12 mouse cellular contexts compared by ENCODE assay signal in genomic region chr4:57723659-57724058, GRCm38 (mm10). TPM values are rescaled to one million over a fixed set of nuclear protein-coding genes. Genes with fewer than 3 reads are reported as not detected.
A peak's percentile ranks its signal among the peaks of the same experiment; 100 is the strongest.
DNase-seq lines count a peak whose midpoint lies in the region; ATAC-seq and TF ChIP-seq lines count a peak whose summit lies in the region.
"Had no signal": no experiment of that assay in that cellular context is flagged by ENCODE, and none has a peak within 500 bp of the region (broad histone marks: within the 10 kb centered on the region; RNA-seq: fewer than 3 reads in every experiment).

No protein-coding gene starts in this region.

- WGBS in liver, embryonic 14.5 days (ENCODE audit: insufficient replicate concordance), result 50% methylated on average over 2 of the region's 2 CpGs
- WGBS in liver, embryonic 11.5 days, result 34% methylated on average over 2 of the region's 2 CpGs

- no peak overlapping the region for H3K9ac ChIP-seq in liver, embryonic 14.5 days (replicated peaks)
- H3K9ac ChIP-seq in liver, embryonic 11.5 days (ENCODE audit: low read depth, low read length), result no peak overlapping the region
- H3K9ac ChIP-seq: hindbrain, embryonic 15.5 days had no signal

- no peaks in the 10 kb centered on the region for H3K27me3 ChIP-seq in liver, embryonic 14.5 days (ENCODE audit: control insufficient read depth, insufficient read depth, low read length)
- no peaks in the 10 kb centered on the region for H3K27me3 ChIP-seq in liver, embryonic 11.5 days (replicated peaks; ENCODE audit: control insufficient read depth, insufficient read depth, low read length)
- H3K27me3 ChIP-seq: hindbrain, embryonic 15.5 days had no signal

- TF ChIP-seq CTCF in gastrocnemius, adult 2 months (IDR thresholded peaks at IDR 0.05), result peak; percentile 40
- peak; percentile 39; the same call in 1 of the 2 replicates for TF ChIP-seq CTCF in liver, embryonic 14.5 days (IDR thresholded peaks at IDR 0.05; ENCODE audit: low read depth)

- no peak for DNase-seq in gastrocnemius, adult 2 months
- no peak for DNase-seq in gastrocnemius, adult 18-20 months (ENCODE audit: low spot score)
- DNase-seq in liver, embryonic 14.5 days (ENCODE audit: low read depth in 3 of 3, low spot score in 3 of 3), result no peak
- DNase-seq in liver, embryonic 11.5 days (ENCODE audit: low spot score), result no peak
- peak; percentile 22 for DNase-seq in T-cell, adult 2 months (ENCODE audit: low spot score)
- peak; percentile 20 for DNase-seq in naive thymus-derived CD4-positive, alpha-beta T cell, adult 2 months (ENCODE audit: low read depth)
- DNase-seq in retina, postnatal 1 day, result no peak
- no peak for DNase-seq in cerebellum, adult 9-11 months
- DNase-seq: cerebellum, adult 11-12 months; right cerebral cortex, postnatal 14 days had no signal

- no peak overlapping the region for H3K27ac ChIP-seq in gastrocnemius, adult 2 months
- H3K27ac ChIP-seq in liver, embryonic 14.5 days, result no peak overlapping the region
- H3K27ac ChIP-seq in liver, embryonic 11.5 days (ENCODE audit: low read depth, low read length), result no peak overlapping the region
- H3K27ac ChIP-seq: hindbrain, embryonic 15.5 days had no signal

- no peak overlapping the region for H3K4me3 ChIP-seq in gastrocnemius, adult 2 months
- no peak overlapping the region for H3K4me3 ChIP-seq in liver, embryonic 14.5 days (ENCODE audit: insufficient read depth in 1 of 2, low read depth in 2 of 2, low read length in 2 of 2)
- H3K4me3 ChIP-seq in liver, embryonic 11.5 days (ENCODE audit: low read depth, low read length), result no peak overlapping the region
- H3K4me3 ChIP-seq: hindbrain, embryonic 15.5 days had no signal

- TF ChIP-seq EP300 in liver, embryonic 14.5 days (IDR thresholded peaks at IDR 0.05; ENCODE audit: low read depth), result no peak

- no peak overlapping the region for H3K4me2 ChIP-seq in liver, embryonic 14.5 days (ENCODE audit: low read depth)
- H3K4me2 ChIP-seq in liver, embryonic 11.5 days, result no peak overlapping the region
- H3K4me2 ChIP-seq: hindbrain, embryonic 15.5 days had no signal

- no peaks in the 10 kb centered on the region for H3K4me1 ChIP-seq in liver, embryonic 14.5 days (replicated peaks; ENCODE audit: control insufficient read depth in 2 of 2, insufficient read depth in 2 of 2, low read length in 1 of 2)
- no peaks in the 10 kb centered on the region for H3K4me1 ChIP-seq in liver, embryonic 11.5 days (replicated peaks; ENCODE audit: control insufficient read depth, insufficient read depth, low read length)

- H3K36me3 ChIP-seq in liver, embryonic 14.5 days (replicated peaks; ENCODE audit: control insufficient read depth, insufficient read depth, low read depth), result no peaks in the 10 kb centered on the region
- H3K36me3 ChIP-seq in liver, embryonic 11.5 days (ENCODE audit: control insufficient read depth, insufficient read depth, low read length), result no peaks in the 10 kb centered on the region
- H3K36me3 ChIP-seq: hindbrain, embryonic 15.5 days had no signal

- intact Hi-C loops in gastrocnemius, adult 2 months (cut with DNase I), result no loop called here

- no peak for ATAC-seq in liver, embryonic 14.5 days (ENCODE audit: insufficient read depth)
- no peak for ATAC-seq in liver, embryonic 11.5 days (replicated peaks; ENCODE audit: low FRiP score)

- H3K9me3 ChIP-seq in liver, embryonic 14.5 days (ENCODE audit: control insufficient read depth, low read length), result no peaks in the 10 kb centered on the region
- H3K9me3 ChIP-seq in liver, embryonic 11.5 days (ENCODE audit: control insufficient read depth, low read length), result no peaks in the 10 kb centered on the region
- H3K9me3 ChIP-seq: hindbrain, embryonic 15.5 days had no signal

RNA-seq across cellular contexts. Expression of gene Akap2, which starts 6.2 kb away (rescaled TPM):
- total RNA-seq in gastrocnemius, adult 2 months (2021), result 10 to 100 TPM; 28.3 to 42.6 TPM
- 10 to 100 TPM; 28.7 to 41.5 TPM for total RNA-seq in gastrocnemius, adult 18-20 months (2021)
- polyA plus RNA-seq in liver, embryonic 14.5 days (2012; rRNA removed), result 0.76 and 0.79 TPM in 2 replicates
- polyA plus RNA-seq in liver, embryonic 14.5 days (2014; fragmentation: Nextera tagmentation; extraction: Ambion mirVana), result 0.63 and 1.5 TPM in 2 replicates
- polyA plus RNA-seq in liver, embryonic 11.5 days (2014; fragmentation: Nextera tagmentation; extraction: Ambion mirVana), result 4.8 and 5.6 TPM in 2 replicates
- total RNA-seq: granulocyte monocyte progenitor cell, adult 5-6 weeks had no signal

Comparison
In these comparisons a context has a peak if more than half of its experiments do, and no peak if none do; other contexts are left out.
1. DNase-seq: peak in T-cell, adult 2 months (single experiment) and naive thymus-derived CD4-positive, alpha-beta T cell, adult 2 months (single experiment); none in gastrocnemius, adult 2 months (single experiment), gastrocnemius, adult 18-20 months (single experiment), liver, embryonic 14.5 days (0 of 3), liver, embryonic 11.5 days (single experiment), retina, postnatal 1 day (single experiment) and cerebellum, adult 9-11 months (single experiment).